Mouse (Mus musculus): ENCODE results near the gene Ttc39b.

Gene Ttc39b

DNA sequence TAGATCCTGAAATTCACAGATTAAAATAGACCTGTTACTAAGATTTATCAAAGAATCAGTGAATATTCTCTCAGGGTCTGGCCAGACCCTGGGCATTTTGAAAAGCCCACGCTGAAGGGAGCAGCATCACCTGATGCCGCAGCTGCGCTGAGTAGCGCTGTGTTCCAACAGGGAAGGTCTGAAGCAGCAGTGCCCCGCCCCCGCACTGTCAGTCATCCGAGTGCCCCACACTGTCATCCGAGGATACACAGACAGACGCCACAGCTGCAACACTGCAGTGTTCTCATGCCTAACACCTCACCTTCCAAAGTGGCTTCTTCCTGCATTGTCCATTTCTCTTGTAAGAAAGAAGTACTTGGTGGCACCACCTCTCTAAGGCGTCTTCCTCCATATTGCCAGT, 96.0 kb downstream of the Ttc39b start:
- DNase-seq = no peak

DNA sequence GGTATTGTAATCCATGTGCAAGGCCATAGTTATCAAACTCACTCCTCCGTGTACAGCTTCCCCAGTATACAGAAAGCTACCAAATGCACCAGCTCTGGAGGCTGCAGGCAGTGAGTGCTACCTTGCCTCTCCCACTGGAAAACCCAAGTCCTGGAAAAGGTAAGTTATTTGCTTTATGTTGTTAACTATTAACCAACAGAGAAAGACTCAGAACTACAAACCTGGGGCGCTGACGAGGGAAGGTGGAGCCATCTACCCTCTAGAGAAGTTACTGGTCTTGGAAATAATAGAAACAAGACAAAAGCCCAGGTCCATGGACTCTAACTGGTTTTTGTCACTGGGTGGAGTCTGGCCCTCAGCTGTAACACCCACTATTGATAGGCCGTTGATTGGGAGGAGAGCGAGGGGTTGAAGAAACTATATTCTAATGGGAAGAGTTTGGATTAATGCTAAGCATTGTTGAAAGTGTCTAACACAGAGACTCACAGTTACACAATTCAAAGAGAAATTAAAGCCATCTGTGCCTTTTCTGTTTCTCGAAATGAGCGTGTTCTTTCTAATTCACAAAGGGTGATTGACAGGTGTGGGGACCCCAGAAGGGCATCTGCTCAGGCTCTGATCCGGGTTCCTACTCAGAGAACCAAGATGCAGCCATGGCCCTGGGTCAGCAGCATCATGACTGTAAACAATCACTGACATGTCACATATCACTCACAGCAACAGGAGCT, 98.3 kb downstream of the Ttc39b start:
- no peak for DNase-seq

DNA sequence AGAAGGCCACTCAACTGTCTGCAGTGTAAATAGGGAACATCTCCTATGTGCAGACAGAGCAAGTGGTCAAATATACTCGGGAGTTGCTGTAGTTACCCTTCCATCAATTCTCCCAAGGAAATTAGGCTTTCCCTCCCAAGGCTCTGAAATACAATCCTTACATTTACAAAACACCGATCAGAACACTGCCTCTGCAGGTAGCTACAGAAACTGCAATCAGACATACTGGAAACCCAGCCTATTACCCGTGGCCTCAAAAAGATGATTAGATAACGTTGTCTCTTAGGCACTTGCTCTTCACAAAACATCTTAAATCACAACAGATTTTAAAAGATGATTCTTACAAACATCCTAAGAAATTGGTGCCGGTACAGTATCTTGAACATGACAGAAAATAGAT, 99.8 kb downstream of the Ttc39b start:
- DNase-seq = no peak

DNA sequence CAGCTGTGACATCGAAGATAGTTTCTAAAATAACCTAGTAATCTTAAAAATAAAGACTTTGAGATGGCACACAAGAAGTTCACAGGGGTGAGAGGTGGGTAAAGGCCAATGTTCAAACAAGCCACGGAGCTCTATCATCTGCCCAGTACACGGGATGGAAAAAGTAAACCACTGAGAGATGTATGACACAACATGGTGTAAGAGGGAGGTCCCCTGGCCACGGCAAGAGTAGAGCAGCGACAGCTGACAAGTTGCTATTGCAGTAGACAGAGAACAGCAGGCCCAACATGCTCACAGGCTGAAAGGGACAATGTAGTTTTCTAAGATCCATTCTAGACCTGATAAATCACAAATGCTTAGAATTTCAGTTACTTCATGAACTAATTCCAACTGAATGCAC, 100.9 kb downstream of the Ttc39b start:
- no peak for DNase-seq

DNA sequence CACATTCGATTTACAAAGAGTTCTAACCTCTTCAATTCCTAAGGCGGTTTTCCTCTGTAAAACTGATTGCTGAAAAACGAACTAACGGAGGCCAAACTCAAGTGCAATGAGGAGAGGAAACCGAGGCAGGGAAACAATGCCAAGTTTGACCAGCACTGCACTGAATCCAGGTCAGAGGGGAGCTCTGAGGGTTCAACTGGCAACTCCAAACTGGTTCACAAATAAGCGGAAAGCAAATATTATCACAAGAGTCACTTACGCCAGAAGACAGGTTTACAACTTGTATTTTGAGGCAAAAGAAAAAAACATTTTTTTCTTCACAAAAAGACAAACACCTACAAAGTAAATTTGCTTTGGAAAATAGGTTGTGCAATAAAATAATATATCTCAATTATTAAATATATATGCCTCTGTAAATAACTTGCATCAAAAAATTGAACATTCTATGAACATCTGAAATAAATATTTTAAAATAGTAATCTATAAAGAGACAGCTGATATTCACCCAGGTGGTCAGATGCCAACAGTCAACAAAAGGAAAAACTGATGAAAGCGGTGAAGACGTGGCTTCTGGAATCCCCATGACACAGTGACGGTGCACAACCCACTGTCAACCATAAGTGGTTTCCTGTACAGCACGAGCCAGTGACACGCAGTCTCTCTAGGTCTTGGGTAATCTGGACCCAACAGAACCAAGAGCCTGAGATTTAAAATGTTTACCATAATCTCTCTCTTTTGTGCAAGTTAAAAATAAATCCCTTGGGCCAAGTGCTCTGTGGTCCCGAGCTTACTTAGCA, 103.1 kb downstream of the Ttc39b start:
- no peak for DNase-seq

DNA sequence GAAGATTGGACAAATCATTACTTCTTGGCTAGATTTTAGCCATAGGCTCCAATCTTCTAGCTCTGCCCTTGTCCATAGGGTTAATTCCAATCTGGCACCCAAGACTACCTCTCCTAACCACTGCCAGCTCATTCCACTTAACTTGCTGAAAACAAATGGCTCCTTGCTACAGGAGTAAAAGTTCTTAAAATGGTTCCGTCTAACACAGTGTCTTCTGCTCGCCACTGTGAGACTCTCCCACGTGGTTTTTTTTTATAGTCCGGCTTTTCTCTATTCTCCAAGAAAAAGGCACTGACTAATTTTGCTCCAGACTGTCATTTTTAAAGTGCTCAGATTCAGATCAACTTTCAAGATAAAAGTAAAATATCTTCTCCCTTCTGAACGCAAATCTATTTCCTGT, 104.8 kb downstream of the Ttc39b start:
- no peak for DNase-seq

DNA sequence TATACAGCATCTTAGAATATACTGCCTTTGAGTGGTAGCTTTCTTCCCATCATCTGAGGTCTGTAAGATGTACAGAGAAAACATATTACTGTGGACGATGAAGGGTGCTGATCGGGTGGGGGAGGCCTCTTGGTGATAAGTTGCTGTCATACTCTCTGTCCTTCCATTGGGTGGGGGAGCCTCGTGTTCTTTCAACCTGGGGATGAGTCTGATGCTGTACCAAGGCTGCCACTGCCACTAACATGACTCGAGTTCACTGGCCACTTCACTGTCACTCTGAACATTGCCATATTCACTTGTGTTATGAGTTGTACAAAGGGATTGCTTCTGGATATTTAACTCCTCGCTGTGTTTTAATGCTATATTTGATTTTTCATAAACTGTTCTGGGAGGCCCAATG, 106.9 kb downstream of the Ttc39b start:
- no peak for DNase-seq

DNA sequence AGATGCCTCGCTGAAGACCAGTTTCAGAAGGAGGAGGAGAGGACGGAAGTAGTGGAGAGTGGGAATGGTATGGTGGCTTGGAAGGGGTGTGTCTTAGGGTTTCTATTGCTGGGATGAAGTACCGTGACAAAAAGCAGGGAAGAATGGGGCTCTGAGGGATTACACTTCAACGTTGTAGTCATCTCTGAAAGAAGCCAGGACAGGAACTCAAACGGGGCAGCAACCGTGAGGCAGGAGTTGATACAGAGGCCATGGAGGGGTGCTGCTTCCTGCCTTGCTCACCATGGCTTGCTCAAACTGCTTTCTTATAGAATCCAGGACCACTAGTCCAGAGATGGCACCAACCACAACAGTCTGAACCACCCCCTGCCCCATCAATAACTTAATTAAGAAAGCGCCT, 107.7 kb downstream of the Ttc39b start:
- no peak for DNase-seq

DNA sequence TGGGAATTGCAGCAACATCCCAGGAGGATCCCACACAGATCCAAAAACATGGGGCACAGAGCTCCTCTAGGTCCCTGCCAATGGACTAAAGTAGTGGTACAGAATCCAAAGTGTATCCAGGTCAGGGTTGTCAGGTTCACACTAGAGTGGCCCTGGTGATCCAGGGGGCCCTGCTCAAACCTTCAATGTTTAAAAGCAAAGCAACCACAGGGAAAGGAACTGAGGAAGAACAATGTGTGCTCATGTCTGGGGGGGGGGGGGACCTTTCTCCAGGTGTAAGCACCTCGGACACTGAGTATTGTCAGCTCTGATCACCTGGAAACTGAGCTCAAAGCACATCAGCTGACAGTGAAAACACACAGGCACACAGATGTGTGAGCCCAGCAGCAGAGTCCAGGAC, 108.3 kb downstream of the Ttc39b start:
- DNase-seq = no peak

DNA sequence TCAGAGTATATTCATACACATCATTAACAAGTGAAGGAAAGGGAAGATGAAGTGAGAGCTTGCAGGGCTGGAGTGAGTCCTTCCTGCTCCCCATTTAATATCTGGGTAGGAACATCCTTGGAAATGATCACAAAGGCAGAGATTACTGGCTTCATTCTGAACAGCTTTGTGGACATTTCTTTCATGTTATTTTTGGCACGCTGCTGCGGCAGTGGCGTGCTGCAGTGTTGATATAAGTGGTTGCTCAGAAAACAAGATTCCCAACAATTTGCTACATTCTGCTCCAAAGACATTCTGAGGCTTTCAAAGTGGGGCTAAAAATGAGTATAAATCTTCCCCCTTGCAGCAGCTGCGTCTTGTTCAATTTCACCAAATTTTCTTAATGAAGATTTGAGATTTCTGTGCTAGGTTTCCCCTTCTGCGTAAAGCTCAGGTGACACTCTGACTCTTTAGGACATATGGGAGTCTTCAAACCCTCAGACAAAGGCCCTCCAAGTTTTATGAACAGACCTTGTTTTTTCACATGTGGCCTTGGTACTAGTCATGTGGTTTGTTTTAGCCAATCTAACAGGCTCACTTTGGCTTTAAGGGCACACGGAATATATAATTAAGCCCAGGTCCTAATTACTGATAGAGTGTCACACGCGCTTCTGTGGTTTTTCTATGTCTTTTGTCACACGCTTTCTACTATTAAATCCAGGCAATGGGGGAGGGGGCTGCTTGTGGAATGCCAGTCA, 109.1 kb downstream of the Ttc39b start:
- DNase-seq = no peak

DNA sequence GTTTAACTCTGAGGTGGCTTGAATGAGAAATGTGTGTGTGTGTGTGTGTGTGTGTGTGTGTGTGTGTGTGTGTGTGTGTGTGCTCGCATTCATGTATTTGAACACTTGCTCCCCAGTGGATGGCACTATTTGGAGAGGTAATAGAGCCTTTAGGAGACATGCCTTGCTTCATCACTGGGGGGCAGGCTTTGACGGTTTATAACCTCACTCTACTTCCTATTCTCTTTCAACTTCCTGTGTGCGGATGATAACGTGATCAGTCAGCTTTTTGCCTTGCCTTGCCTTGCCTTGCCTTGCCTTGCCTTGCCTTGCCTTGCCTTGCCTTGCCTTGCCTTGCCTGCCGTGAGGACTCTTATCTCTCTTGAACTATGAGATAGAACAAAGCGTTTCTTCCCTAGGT, 110.3 kb downstream of the Ttc39b start:
- DNase-seq = no peak

DNA sequence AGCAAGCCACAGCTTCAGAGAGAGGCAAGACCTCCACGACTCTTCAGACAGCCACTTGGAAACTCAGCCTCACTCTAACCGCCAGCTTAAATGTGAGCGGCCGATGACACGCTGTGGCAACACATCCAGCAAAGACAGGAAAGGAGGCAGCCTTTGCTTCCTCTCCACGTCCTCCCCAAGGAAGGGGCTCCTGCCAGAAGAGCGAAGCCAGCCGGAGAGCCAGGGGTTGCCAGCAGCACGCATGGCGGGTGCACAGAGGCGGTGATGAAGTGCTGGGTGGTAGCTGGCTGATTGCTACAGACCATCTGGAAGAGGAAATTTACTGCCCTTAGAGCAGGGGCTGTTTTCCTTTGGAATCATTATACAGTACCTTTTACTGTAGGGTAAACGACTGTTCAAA, 112.3 kb downstream of the Ttc39b start:
- DNase-seq = no peak

DNA sequence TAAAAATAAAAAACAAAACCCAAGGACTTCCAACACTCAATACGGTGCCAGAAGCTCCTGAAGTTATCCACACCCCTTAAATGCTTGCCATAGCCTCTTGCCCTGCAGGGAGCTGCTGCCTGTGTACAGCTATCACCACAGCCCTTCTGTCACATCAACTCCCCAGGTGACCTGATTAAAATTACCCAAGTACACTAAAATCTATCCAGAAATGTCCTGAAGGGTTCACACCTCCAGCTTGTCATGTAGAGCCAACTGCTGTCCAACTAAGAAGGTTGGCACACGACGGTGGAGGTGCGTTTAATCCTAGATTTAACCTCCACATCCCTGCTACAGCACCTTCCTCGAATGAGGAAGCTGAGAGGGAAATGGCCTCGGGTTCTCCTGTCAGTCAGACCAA, 113.6 kb downstream of the Ttc39b start:
- DNase-seq = peak; percentile 35

DNA sequence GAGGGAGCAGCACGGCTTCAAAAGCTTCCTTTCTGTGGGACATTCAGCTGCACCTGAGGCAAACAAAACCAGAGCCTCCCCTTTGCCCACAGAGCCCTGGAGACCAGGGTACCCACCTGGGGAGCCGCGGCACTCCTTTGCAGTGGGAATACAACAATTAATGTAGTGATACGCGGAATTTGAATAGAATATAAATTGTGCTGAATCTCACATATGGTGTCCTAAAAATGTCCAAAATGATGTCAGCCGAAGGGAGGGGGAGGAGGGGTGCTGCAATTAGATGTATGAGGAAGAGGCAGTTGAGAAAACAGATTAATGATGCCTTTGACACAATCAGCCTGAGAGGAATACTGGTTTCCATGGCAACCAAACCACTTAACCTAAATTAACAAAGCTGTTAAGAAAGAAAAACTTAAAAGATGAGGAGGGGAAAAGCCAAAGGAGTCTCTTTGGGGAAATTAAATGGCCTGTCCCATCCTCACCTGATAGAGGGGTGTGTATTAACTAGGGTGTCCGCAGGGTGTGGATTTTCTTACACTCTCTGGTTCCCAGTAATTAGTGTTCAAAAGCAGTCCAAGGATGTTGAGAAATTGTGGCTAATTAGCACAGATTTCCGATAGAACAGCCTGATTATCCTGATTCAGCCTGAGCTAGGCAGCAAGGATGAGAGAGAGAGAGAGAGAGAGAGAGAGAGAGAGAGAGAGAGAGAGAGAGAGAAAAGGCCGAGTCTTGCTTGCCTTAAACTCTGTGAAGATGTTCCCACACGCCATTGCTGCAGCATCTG, 117.1 kb downstream of the Ttc39b start:
- DNase-seq = peak; percentile 65

DNA sequence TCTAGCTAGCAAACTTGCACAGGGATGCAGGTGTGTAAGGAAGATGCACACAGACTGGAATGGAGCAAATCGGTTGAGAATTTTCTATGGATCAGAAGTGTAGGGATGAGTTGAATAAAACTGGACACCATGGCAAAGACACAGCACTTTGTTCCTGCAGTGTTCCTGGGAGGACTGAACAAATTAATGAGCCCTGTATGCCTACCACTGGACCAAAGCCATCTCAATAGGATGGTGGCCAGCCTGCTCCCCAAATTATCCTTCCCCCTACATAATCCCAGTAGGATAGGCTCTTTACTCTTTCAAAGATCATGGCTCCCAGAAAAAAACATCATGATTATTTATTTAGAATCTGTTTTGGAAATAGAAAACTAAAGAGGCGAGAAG, 117.6 kb downstream of the Ttc39b start:
- peak; percentile 57 for DNase-seq

DNA sequence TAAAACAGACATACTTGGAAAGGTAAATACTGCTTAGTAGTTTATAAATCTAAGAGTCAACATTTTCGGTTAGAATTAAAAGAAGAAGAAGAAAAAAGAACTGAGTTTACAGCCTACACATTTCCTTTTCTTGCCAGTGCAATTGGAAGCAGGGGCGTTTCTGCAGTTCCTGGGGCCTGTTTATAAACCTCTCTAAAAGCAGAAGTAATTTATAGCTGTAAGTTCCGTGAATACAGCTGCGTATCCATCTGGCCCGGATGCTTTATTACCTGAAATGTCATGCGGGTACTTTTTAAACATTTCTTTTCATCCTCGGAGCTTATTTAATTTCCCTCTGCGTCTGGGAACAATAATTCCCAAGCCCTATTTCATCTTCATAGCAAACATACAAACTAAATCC, 124.7 kb downstream of the Ttc39b start:
- DNase-seq = no peak

DNA sequence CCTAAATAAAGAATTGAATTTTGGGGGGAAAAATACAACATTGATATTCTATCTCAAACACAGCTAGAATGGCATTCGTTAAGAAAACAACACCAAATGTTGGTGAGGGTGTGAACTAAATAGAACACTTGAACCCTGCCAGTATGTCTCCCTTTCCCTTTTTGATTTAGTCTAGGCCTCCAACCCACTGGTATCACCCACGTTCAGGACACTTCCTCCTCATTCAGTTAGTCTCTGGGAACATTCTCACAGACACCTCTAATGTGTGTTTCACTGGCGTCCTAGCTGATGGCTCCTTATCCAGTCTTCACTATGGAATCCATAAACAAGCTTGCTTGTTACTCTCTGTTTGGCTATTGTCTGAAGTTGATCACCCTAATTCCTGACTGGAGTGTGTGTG, 125.9 kb downstream of the Ttc39b start:
- no peak for DNase-seq

DNA sequence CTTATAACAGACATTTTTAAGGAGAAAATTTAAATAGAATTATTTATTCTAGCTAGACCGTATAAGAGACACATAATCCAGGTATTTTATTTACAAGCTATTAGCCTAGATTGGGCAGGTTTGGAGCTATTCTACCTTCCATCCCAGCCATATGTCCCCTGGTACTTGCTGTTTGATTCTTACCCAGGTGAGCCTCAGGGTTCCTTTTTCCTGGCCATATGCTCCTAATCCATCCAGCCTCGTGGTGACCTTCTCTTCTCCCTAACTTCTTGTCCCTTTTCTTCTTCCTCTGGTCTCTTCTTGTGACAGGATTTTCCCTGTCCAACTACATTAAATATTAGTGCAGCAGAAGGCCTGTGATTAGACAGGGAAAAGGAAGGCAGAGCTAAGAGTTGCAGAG, 134.3 kb downstream of the Ttc39b start:
- peak; percentile 35 for DNase-seq

DNA sequence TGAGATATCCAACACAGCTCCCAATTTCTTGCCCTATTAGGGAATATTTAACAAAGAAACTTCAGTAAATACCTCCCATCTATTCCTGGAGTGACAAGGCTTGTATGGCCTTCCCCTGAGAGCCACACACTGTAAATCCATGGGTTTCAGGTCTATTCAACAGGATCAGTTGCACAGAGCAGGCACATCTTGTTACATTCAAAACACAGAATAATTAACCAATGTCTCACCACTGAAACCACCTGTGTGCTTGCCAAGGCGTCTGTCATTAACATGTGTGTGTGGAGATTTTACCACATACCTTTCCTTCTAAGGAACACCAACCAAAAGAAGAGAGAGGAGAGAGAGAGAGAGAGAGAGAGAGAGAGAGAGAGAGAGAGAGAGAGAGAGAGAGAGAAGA, 136.7 kb downstream of the Ttc39b start:
- DNase-seq = no peak

DNA sequence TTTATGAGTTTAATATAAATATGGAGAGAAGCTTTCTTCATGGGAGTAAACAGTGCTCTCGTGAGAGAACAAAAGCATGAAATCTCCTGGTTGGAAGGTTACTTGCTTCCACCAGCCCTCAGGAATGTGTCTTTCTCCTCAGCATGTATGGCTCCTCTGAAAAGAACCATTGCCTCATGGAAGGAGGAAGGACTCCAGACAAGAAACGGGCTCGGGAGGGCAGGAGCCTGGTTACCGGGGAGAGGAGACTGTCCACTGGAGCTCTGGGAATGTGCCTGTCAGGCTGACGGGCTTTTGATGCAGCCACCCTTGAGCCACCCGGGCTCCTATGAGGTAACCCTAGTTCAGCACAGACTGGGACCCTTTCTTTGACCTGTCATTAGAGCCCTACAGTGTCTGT, 137.6 kb downstream of the Ttc39b start:
- no peak for DNase-seq

DNA sequence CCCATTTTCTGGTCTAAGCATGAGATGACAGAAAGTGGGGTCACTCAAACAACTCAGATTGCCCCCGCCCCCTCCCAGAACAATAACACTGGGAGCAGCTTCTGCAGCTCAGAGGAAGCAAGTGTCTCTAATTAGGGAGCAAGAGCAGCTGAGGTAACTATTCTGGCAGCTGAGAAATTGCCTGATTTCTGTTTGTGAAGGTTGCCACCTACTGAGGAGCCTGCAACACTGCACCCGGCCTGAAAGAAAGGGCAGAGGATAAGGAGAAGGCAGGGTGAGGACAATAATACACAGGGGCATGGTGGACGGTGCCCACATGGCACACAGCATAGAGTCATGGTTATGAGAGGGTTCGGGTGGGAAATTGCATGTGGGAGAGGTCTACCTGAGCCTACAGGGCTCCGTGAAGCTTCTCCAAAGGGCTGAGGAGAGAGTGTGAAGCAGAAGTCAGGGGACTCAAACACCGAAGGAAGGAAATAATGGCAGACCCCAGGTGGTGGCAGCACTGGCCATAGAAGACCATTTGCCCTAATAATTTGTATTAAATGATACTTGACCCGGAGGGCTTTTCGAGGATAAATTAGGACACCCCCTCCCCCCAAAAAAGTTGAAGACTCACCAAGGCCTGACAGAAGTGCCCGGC, 140.6 kb downstream of the Ttc39b start:
- DNase-seq = peak; percentile 78

DNA sequence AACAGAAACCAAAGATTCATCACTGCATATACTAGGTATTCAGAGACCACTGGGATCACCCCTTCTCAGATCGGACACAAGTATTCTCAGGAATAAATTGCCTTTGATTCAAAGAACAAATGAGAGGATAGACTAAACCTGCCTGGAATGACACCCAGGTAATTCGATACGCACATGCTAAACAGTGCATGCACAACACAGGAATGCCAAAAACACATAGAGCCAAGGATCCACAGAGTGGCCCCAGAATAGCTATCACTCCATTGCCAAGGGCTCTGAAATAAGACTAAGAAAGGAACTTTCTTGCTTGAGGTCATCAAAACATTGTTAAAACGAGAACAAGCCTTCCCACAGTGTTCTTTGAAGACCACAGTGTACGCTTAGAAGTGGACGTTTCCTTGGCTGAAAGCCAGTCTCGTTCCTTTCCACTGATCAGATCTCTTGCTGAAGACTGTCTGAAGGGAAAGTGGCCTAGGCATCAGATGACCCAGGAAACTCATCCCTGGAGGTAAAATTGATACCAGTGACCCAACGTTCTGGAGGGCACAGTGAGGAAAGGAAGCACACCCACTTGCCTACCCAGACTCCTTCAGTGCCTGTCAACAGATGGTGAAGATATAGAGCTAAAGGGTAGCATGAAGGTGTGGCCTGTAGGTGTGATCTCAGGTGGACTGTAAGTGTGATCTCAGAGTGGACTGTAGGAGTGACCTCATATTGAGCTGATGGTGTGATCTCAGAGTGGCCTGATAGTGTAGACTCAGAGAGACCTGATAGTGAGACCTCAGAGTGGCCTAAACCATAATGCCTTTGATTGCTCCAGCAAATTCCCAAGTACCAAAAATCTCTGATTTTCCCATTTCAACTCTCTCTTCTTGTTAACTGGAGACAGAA, 141.6 kb downstream of the Ttc39b start:
- DNase-seq = no peak

Data from cerebellum, adult 8-10 months (tissue).